Mouse (Mus musculus): ENCODE results near the gene Cep63. TPM values are rescaled to one million over a fixed set of nuclear protein-coding genes. Genes with fewer than 3 reads are reported as not detected.

Cep63 gene
- 4.9 and 6.1 TPM in 2 replicates for polyA plus RNA-seq (2012; rRNA removed)

- H3K4me3 ChIP-seq (ENCODE audit: control insufficient read depth, insufficient read depth, low read length), result peak within 1 kb of the TSS; percentile 95
- H3K36me3 ChIP-seq (ENCODE audit: control insufficient read depth, insufficient read depth, low read length), result no peaks in the 10 kb centered on the region
- under 1% methylated on average over 84 of the region's 84 CpGs for WGBS
- peaks cover 11% of the 10 kb centered on the region for H3K4me1 ChIP-seq (replicated peaks; ENCODE audit: control insufficient read depth, insufficient read depth, low read length)
- DNase-seq, result peak; percentile 97
- peak within 1 kb of the TSS; percentile 80 for H3K27ac ChIP-seq (ENCODE audit: control insufficient read depth, insufficient read depth, low read length)
- peak; percentile 73 for TF ChIP-seq POLR2A (IDR thresholded peaks at IDR 0.05; ENCODE audit: control insufficient read depth, extremely low read depth, insufficient read depth, low read length, poor library complexity)
- no peak for TF ChIP-seq CTCF (IDR thresholded peaks at IDR 0.05; ENCODE audit: borderline replicate concordance, control insufficient read depth, extremely low read depth, insufficient read depth, low read length, poor library complexity)
- H3K27me3 ChIP-seq (ENCODE audit: control insufficient read depth, insufficient read depth, low read length), result no peaks in the 10 kb centered on the region
Measured at GRCm38 (mm10) chr9:102625983-102626838, at the start of gene Cep63, which contains the start of gene Anapc13. Gene Cep63, minus strand, starts transcription at chr9:102626534. Gene Anapc13, plus strand, starts transcription at chr9:102626296.

- H3K4me1 ChIP-seq (replicated peaks; ENCODE audit: control insufficient read depth, insufficient read depth, low read length), result no peaks in the 10 kb centered on the region
- H3K27me3 ChIP-seq (ENCODE audit: control insufficient read depth, insufficient read depth, low read length), result no peaks in the 10 kb centered on the region
- no peaks in the 10 kb centered on the region for H3K36me3 ChIP-seq (ENCODE audit: control insufficient read depth, insufficient read depth, low read length)
- no peak for DNase-seq
- H3K4me3 ChIP-seq (ENCODE audit: control insufficient read depth, insufficient read depth, low read length), result no peak overlapping the region
- no peak overlapping the region for H3K27ac ChIP-seq (ENCODE audit: control insufficient read depth, insufficient read depth, low read length)
- TF ChIP-seq CTCF (IDR thresholded peaks at IDR 0.05; ENCODE audit: borderline replicate concordance, control insufficient read depth, extremely low read depth, insufficient read depth, low read length, poor library complexity), result no peak
- no peak for TF ChIP-seq POLR2A (IDR thresholded peaks at IDR 0.05; ENCODE audit: control insufficient read depth, extremely low read depth, insufficient read depth, low read length, poor library complexity)
- 88% methylated on average over 5 of the region's 5 CpGs for WGBS
Measured at GRCm38 (mm10) chr9:102675922-102676321, 49.6 kb upstream of the Cep63 start.

- no peaks in the 10 kb centered on the region for H3K36me3 ChIP-seq (ENCODE audit: control insufficient read depth, insufficient read depth, low read length)
- H3K27me3 ChIP-seq (ENCODE audit: control insufficient read depth, insufficient read depth, low read length), result no peaks in the 10 kb centered on the region
- 92% methylated on average over 7 of the region's 7 CpGs for WGBS
- no peak for DNase-seq
- TF ChIP-seq CTCF (IDR thresholded peaks at IDR 0.05; ENCODE audit: borderline replicate concordance, control insufficient read depth, extremely low read depth, insufficient read depth, low read length, poor library complexity), result no peak
- TF ChIP-seq POLR2A (IDR thresholded peaks at IDR 0.05; ENCODE audit: control insufficient read depth, extremely low read depth, insufficient read depth, low read length, poor library complexity), result no peak
- H3K27ac ChIP-seq (ENCODE audit: control insufficient read depth, insufficient read depth, low read length), result no peak overlapping the region
- no peaks in the 10 kb centered on the region for H3K4me1 ChIP-seq (replicated peaks; ENCODE audit: control insufficient read depth, insufficient read depth, low read length)
- H3K4me3 ChIP-seq (ENCODE audit: control insufficient read depth, insufficient read depth, low read length), result no peak overlapping the region
Measured at GRCm38 (mm10) chr9:102673381-102673780, 47.0 kb upstream of the Cep63 start.

GRCm38 (mm10) chr9:102668906-102669305 is 42.6 kb upstream of the Cep63 start:
- Histone ChIP-seq H3K36me3 (ENCODE audit: control insufficient read depth, insufficient read depth, low read length) (no peaks in the 10 kb centered on the region), H3K4me3 (ENCODE audit: control insufficient read depth, insufficient read depth, low read length) (no peak overlapping the region), H3K4me1 (replicated peaks; ENCODE audit: control insufficient read depth, insufficient read depth, low read length) (no peaks in the 10 kb centered on the region), H3K27me3 (ENCODE audit: control insufficient read depth, insufficient read depth, low read length) (no peaks in the 10 kb centered on the region), H3K27ac (ENCODE audit: control insufficient read depth, insufficient read depth, low read length) (no peak overlapping the region)
- no peak for TF ChIP-seq POLR2A (IDR thresholded peaks at IDR 0.05; ENCODE audit: control insufficient read depth, extremely low read depth, insufficient read depth, low read length, poor library complexity)
- TF ChIP-seq CTCF (IDR thresholded peaks at IDR 0.05; ENCODE audit: borderline replicate concordance, control insufficient read depth, extremely low read depth, insufficient read depth, low read length, poor library complexity), result no peak
- WGBS, result 92% methylated on average over 12 of the region's 12 CpGs
- DNase-seq, result no peak

GRCm38 (mm10) chr9:102668115-102668514 is 41.8 kb upstream of the Cep63 start:
- Histone ChIP-seq H3K4me1 (replicated peaks; ENCODE audit: control insufficient read depth, insufficient read depth, low read length) (no peaks in the 10 kb centered on the region), H3K27ac (ENCODE audit: control insufficient read depth, insufficient read depth, low read length) (no peak overlapping the region), H3K27me3 (ENCODE audit: control insufficient read depth, insufficient read depth, low read length) (no peaks in the 10 kb centered on the region), H3K36me3 (ENCODE audit: control insufficient read depth, insufficient read depth, low read length) (no peaks in the 10 kb centered on the region), H3K4me3 (ENCODE audit: control insufficient read depth, insufficient read depth, low read length) (no peak overlapping the region)
- 78% methylated on average over 6 of the region's 6 CpGs for WGBS
- DNase-seq, result no peak
- no peak for TF ChIP-seq POLR2A (IDR thresholded peaks at IDR 0.05; ENCODE audit: control insufficient read depth, extremely low read depth, insufficient read depth, low read length, poor library complexity)
- no peak for TF ChIP-seq CTCF (IDR thresholded peaks at IDR 0.05; ENCODE audit: borderline replicate concordance, control insufficient read depth, extremely low read depth, insufficient read depth, low read length, poor library complexity)

- no peaks in the 10 kb centered on the region for H3K4me1 ChIP-seq (replicated peaks; ENCODE audit: control insufficient read depth, insufficient read depth, low read length)
- WGBS, result 62% methylated on average over 8 of the region's 8 CpGs
- H3K36me3 ChIP-seq (ENCODE audit: control insufficient read depth, insufficient read depth, low read length), result no peaks in the 10 kb centered on the region
- TF ChIP-seq CTCF (IDR thresholded peaks at IDR 0.05; ENCODE audit: borderline replicate concordance, control insufficient read depth, extremely low read depth, insufficient read depth, low read length, poor library complexity) (no peak), POLR2A (IDR thresholded peaks at IDR 0.05; ENCODE audit: control insufficient read depth, extremely low read depth, insufficient read depth, low read length, poor library complexity) (no peak)
- no peak overlapping the region for H3K27ac ChIP-seq (ENCODE audit: control insufficient read depth, insufficient read depth, low read length)
- no peak for DNase-seq
- H3K4me3 ChIP-seq (ENCODE audit: control insufficient read depth, insufficient read depth, low read length), result no peak overlapping the region
- no peaks in the 10 kb centered on the region for H3K27me3 ChIP-seq (ENCODE audit: control insufficient read depth, insufficient read depth, low read length)
Measured at GRCm38 (mm10) chr9:102656355-102657095, 30.2 kb upstream of the Cep63 start.
